Mouse (Mus musculus) CD8-positive naive resting alpha-beta T cell, adult 57 days (primary cell): Measurements from ENCODE around the gene Surf2. TPM values are rescaled to one million over a fixed set of nuclear protein-coding genes. Genes with fewer than 3 reads are reported as not detected.

ENCODE experiments used
- total RNA-seq: library from RNA; stranded (reverse); gene quantifications from one replicate; pipeline ENCODE4 v1.2.4, GENCODE M21; 2023

The Surf2 gene
- 55.3 TPM for total RNA-seq

GRCm38 (mm10) chr2:26915927-26916728 lies at the start of gene Surf2, which contains the start of gene Surf1:
Surf2 (plus strand) TSS chr2:26916367.
Surf1 (minus strand) TSS chr2:26916530.

GRCm38 (mm10) chr2:26902467-26903220 lies 13.5 kb upstream of the Surf2 start, which contains the start of gene Surf6:
Surf6 (minus strand) TSS chr2:26902879.

GRCm38 (mm10) chr2:26910124-26910993 lies 5.8 kb upstream of the Surf2 start, which contains the start of the genes Med22 and Rpl7a:
Med22 (minus strand) TSS chr2:26910677.
Rpl7a (plus strand) TSS chr2:26910764.

GRCm38 (mm10) chr2:26933304-26934055 lies 17.3 kb downstream of the Surf2 start, which contains the start of the genes Surf4 and Stkld1:
Surf4 (minus strand) TSS chr2:26933928.
Stkld1 (plus strand) TSS chr2:26934047.

GRCm38 (mm10) chr2:26963923-26964723 lies 48.0 kb downstream of the Surf2 start, which contains the start of gene Rexo4:
Rexo4 (minus strand) TSS chr2:26964386.

Other genes starting within 250 kb of the Surf2 start
- 38.4 TPM for gene Lcn4, start 245.1 kb upstream of the Surf2 start, total RNA-seq
- not detected for gene Abo, start 51.4 kb upstream of the Surf2 start, total RNA-seq
- 56.4 TPM for gene Surf6, start 13.5 kb upstream of the Surf2 start, total RNA-seq
- 16.5 TPM for gene Med22, start 5.7 kb upstream of the Surf2 start, total RNA-seq
- gene Rpl7a, start 5.6 kb upstream of the Surf2 start, total RNA-seq: 977 TPM
- 52.4 TPM for gene Surf1, start 163 bp downstream of the Surf2 start, total RNA-seq
- gene Surf4, start 17.6 kb downstream of the Surf2 start, total RNA-seq: 67.4 TPM
- not detected for gene Stkld1, start 17.7 kb downstream of the Surf2 start, total RNA-seq
- gene Rexo4, start 48.0 kb downstream of the Surf2 start, total RNA-seq: 57.3 TPM
- gene Adamts13, start 57.0 kb downstream of the Surf2 start, total RNA-seq: not detected
- gene Cacfd1, start 93.6 kb downstream of the Surf2 start, total RNA-seq: 27.3 TPM
- gene Slc2a6, start 111.6 kb downstream of the Surf2 start, total RNA-seq: 2.4 TPM
- not detected for gene Mymk, start 155.8 kb downstream of the Surf2 start, total RNA-seq
- 0.58 TPM for gene Adamtsl2, start 163.0 kb downstream of the Surf2 start, total RNA-seq
- not detected for gene Fam163b, start 226.1 kb downstream of the Surf2 start, total RNA-seq
- gene Dbh, start 248.9 kb downstream of the Surf2 start, total RNA-seq: not detected